Mouse (Mus musculus) lung, adult 2 months (tissue): Measurements from ENCODE around the gene Mrpl24.

Experiments used
- CTCF ChIP-seq: fragments of 200-500 bp; IDR thresholded peaks from 2 replicates; pipeline ENCODE4 v1.5.1; 2011; ENCODE audit warnings: mild to moderate bottlenecking, low read length, control low read depth; ENCODE audit not compliant: insufficient read depth
- POLR2A ChIP-seq: fragments of 200-500 bp; IDR thresholded peaks from 2 replicates; pipeline ENCODE4 v1.6.1; 2011; ENCODE audit warnings: low read depth, mild to moderate bottlenecking, control low read depth, low read length, borderline replicate concordance; ENCODE audit errors: extremely low read depth

GRCm38 (mm10) chr3:87958476-87958875 lies 39.2 kb downstream of the Mrpl24 start:
- no peak for TF ChIP-seq POLR2A
- no peak for TF ChIP-seq CTCF
